Mouse (Mus musculus): ENCODE data around the gene Mex3b.

DNA sequence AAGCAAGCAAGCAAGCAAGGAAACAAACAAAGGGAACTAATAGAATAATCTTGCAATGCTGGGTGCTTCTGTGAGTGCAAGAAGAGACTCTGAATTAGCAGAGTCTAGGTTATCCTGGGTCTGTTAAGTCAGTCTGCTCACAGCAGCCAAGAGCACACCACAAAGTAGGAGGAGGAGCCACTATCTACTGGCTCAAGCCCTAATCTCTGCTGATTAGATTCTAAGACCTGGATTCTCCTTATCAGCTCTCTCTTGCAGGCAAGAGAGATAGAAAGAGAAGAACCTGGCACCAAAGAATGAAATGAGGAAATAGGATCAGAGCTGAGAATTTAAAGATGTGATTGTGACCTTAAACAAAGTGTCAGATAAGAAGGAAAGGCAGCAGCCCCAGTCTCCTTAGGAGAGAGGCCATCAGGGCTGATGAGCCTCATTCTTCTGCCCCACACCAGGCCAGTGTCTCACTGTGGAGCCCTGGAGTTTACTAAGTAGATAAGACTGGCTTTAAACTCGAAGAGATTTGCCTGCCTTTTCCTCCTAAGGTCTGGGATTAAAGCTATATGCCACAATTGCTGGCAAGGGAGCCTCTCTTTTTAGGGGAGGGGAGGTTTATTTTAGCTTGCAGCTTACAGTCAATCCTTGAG is 23.9 kb downstream of the Mex3b start:
- TF ChIP-seq EP300 (IDR thresholded peaks at IDR 0.05; ENCODE audit: low read depth) (no peak), CTCF (IDR thresholded peaks at IDR 0.05; ENCODE audit: low read depth) (no peak)

All from liver, embryonic 14.5 days (tissue).